Mouse (Mus musculus) kidney, postnatal 4 days (tissue): ENCODE measurements around the gene Rfc3.
"Not testable (repeated sequence)": the region's sequence is repeated elsewhere in the genome, so short reads cannot be mapped to it uniquely, and the experiment has no call there.

ENCODE experiments used
- DNase-seq, 2 experiments: peaks; one replicate each; pipeline ENCODE4 v3.0.0; 2021; ENCODE audit warnings: mixed read lengths in 2 of 2

Rfc3 gene

GRCm38 (mm10) chr5:151650700-151651410 lies at the start of gene Rfc3:
Rfc3 (minus strand) TSS chr5:151651242.
- DNase-seq = peak; percentile 99

DNA sequence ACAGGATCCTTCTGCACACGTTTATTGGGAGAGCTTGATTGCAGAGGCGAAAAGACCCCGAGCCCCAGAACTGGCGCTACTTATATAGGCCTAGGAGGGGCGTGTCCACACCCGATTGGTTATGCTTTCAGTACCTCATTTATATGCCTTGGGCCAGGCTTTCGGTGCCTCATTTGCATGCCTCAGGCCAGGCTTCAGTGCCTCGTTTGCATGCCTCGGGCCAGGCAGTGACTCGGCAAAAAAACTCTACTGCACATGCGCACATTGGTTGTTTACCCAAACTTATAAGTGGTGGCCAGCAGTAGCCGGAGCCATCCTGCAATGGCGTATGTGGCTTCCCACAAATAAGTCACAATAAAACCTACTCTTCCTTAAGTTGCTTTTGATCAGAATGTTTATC lies 42.6 kb upstream of the Rfc3 start:
- DNase-seq = not testable (repeated sequence)

DNA sequence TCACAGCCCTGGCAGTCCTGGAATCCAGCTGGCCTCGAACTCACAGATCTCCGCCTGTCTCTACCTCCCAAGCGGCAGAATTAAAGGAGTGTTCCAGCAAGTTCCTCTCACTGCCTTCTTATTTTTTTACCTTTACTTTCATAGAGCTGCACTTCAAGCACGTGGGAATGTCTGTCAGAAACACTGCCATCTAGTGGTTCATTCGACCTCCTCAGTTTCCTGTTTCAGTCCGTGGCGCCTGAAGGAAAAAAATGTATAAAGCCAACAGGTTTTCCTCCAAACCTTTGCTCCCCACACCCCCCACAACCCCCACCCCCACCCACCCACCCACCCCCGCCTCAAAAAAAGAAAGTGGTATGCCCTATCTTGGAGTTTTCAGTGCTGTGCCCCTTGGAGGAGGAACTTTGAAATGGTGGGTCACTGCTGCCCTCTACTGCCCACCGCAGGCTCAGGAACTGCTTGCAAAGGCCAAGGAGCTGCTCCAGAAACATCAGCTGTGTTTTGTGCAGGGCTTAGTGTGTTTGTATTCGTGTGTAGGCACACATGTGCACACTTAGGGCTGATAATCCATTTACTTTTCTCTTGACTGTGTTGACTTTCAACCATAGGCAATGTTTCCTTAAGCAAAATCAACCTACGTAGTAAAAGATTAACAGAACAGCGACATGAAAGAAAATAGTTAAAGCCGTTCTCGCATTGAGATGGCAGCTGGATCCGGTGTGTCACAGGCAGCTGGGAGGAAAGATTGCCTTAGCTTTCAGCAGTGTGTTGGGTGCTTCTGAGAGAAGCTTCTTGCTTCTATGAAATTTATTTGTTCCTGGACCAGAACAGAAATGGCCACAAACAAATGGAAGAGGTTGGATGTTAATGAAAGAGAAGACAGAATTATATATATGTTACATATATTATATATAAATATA lies 35.8 kb upstream of the Rfc3 start:
- peak; percentile 90 to 93 for DNase-seq

GRCm38 (mm10) chr5:151662207-151662606 lies 11.2 kb upstream of the Rfc3 start:
- no peak for DNase-seq

DNA sequence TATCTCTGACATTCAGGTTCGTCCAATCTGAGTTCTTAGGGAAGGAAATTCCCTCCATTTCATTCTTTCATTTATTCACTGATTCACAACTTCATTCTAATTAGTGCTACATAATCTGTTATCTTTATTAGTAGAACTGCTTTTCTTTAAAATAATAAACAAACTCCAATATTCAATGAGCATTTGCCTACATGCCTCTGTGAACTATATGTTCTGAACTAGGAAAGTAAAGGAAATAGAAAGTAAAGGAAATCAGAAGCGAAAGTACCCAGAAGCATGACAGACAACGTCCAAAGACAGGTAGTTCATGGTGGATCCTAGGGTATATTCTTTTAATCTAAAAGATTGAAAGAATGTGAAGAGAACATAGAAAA lies 356 bp upstream of the Rfc3 start:
- DNase-seq = no peak

DNA sequence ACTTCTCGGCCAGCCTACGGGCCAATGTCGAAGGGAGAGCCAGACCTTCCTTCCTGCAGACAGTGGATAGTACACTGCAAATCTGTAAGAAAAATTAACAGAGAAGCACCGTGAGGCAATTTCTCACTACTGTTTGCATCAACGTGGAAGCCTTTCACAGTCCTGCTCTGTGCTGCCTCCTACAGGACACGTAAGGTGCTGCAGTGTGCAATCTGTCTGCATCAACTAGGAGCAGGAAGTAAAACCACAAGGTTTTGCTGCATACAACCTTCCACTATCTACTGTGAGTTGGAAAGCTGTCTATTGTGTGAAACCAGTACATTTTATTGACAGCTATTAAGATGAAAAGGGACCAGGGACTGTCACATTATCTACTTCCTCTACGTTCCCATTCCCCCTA lies 6.2 kb downstream of the Rfc3 start:
- DNase-seq = peak; percentile 18 to 20

- no peak for DNase-seq
These were observed 8.2 kb downstream of the Rfc3 start for GRCm38 (mm10) chr5:151642867-151643266.

- DNase-seq = no peak
These were observed 8.9 kb downstream of the Rfc3 start for GRCm38 (mm10) chr5:151642102-151642501.

DNA sequence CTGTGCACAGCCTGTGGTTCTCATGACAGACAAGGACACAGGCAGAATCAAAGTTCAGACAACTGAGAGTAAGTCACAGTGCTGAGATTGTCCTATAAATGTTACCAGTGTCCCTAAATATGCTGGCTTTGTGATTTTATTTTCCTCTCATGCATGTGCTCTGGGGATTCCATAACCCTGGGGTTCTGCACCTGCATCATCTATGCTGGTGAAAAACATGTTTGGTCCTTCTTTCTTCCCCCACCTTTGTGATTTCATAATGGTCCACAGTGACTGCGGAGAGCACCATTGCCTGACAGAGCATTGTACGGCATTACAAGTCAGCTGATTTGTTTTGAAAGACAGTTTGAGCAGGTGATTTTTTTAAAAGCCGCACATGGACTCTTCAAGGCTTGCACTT lies 45.1 kb downstream of the Rfc3 start, which contains the start of gene Vmn2r18:
Gene Vmn2r18 (minus strand): TSS at position 101 of the 400 bp plus-strand sequence.
- no peak for DNase-seq

DNA sequence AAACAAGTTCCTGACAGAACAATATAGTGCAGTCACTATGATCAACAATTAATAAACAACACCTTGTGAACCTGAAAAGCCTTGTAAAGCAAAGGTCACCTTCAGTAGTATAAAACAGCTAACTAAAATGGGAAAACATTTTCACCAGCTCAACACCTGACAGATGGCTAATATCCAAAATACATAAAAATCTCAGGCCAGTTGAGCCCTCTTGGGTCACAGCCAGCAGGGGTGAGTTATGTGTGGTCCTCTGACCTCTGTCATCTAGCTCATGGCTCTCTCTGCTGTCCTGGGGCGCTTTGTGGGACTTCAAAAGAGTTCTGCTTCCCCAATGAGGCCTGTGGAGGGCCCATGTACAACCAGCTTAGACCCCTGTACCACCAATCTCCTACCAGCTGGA lies 49.3 kb downstream of the Rfc3 start:
- no peak for DNase-seq
